Mouse (Mus musculus) heart, embryonic 14.5 days (tissue): ENCODE measurements around the gene Cyp19a1. TPM values are rescaled to one million over a fixed set of nuclear protein-coding genes. Genes with fewer than 3 reads are reported as not detected.
A peak's percentile ranks its signal among the peaks of the same experiment; 100 is the strongest.

Experiments
- ATAC-seq: fragments of 200-750 bp; cut with Nextera tagmentation; 2 replicates; pipeline ENCODE4 v1.8.0; 2017; ENCODE audit warnings: low read depth, moderate TSS enrichment; ENCODE audit not compliant: insufficient number of reproducible peaks, insufficient read depth, low FRiP score
- H3K27ac ChIP-seq, 2 experiments: fragments of 200-500 bp in 1 of 2; fragments of 300-500 bp in 1 of 2; sonication (generic) in 1 of 2; replicated peaks in 1 of 2; 2 replicates each; pipeline ENCODE4 v1.5.1; 2012 to 2014; ENCODE audit warnings: low read depth in 2 of 2, low read length in 2 of 2, control low read depth in 1 of 2, mild to moderate bottlenecking in 1 of 2, mixed read lengths in 1 of 2; ENCODE audit not compliant: control insufficient read depth in 1 of 2, insufficient read depth in 1 of 2
- H3K27me3 ChIP-seq: fragments of 300-500 bp; sonication (generic); 2 replicates; pipeline ENCODE4 v1.6.1; 2014; ENCODE audit warnings: mild to moderate bottlenecking, low read length, control low read depth; ENCODE audit not compliant: control insufficient read depth, insufficient read depth
- H3K36me3 ChIP-seq: fragments of 300-500 bp; sonication (generic); 2 replicates; pipeline ENCODE4 v1.6.1; 2014; ENCODE audit warnings: mild to moderate bottlenecking, control low read depth, low read length, mixed read lengths; ENCODE audit not compliant: control insufficient read depth, insufficient read depth
- H3K4me1 ChIP-seq, 2 experiments: fragments of 200-500 bp in 1 of 2; fragments of 300-500 bp in 1 of 2; sonication (generic) in 1 of 2; 2 replicates each; pipeline ENCODE4 v1.6.1; 2012 to 2014; ENCODE audit warnings: low read length in 2 of 2, control low read depth in 1 of 2, mixed read lengths in 1 of 2; ENCODE audit not compliant: control insufficient read depth in 2 of 2, insufficient read depth in 2 of 2
- H3K4me2 ChIP-seq: fragments of 300-500 bp; sonication (generic); 2 replicates; pipeline ENCODE4 v1.6.1; 2014; ENCODE audit warnings: mild to moderate bottlenecking, low read length
- H3K4me3 ChIP-seq, 2 experiments: fragments of 200-500 bp in 1 of 2; fragments of 300-500 bp in 1 of 2; sonication (generic) in 1 of 2; 2 replicates each; pipeline ENCODE4 v1.5.1; 2012 to 2014; ENCODE audit warnings: low read length in 2 of 2, mild to moderate bottlenecking in 2 of 2, control low read depth in 1 of 2, low read depth in 1 of 2, moderate library complexity in 1 of 2; ENCODE audit not compliant: control insufficient read depth in 1 of 2, insufficient read depth in 1 of 2
- H3K9ac ChIP-seq: fragments of 300-500 bp; sonication (generic); 2 replicates; pipeline ENCODE4 v1.6.1; 2014; ENCODE audit warnings: mild to moderate bottlenecking, low read length
- H3K9me3 ChIP-seq: fragments of 300-500 bp; sonication (generic); 2 replicates; pipeline ENCODE4 v1.6.1; 2016; ENCODE audit warnings: low read length, control low read depth; ENCODE audit not compliant: control insufficient read depth
- WGBS: fragments of 180-500 bp; shearing (Covaris S2); extraction: QIAGEN DNeasy Blood & Tissue Kit; methylation state at CpG from one replicate; pipeline ENCODE4 v1.1.7; 2014; 5-methylcytosine and 5-hydroxymethylcytosine counted together
- polyA plus RNA-seq: library from polyadenylated mRNA; unstranded; fragments of >200 nt; fragmentation: Nextera tagmentation; extraction: Ambion mirVana; gene quantifications from 2 replicates; pipeline ENCODE4 v1.2.1, GENCODE M21; 2014

Cyp19a1 gene
- polyA plus RNA-seq, 1 experiment from 2014 or later: not detected

DNA sequence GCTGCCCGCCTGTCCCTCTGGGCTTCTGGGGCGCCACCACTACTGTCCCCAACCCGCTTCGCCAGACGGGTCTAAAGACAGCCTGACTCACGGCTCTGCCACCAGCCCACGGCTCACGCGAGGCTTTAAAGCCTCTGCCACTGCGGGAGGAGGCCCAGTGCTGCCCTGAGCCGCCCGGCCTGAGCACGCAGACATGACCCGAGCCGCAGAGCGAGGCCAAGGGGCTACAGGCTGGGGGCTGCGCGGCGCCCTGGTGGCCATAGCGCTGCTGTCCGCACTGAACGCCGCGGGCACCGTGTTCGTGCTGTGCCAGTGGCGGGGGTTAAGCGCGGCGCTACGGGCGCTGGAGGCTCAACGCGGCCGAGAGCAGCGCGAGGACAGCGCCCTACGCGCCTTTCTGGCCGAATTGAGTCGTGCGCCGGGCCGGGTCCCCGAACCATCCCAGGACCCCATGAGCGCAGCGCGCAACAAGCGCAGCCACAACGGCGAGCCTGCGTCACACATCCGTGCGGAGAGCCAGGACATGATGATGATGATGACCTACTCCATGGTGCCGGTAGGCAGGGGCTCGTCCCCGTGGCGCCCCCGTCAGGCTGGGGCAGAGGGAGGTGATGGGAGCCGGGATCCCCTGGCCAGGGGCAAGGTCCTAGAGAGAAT lies 18.5 kb upstream of the Cyp19a1 start, which contains the start of gene Gldn:
Gldn (plus strand) TSS at position 156 of the 657 bp plus-strand sequence.
- H3K27me3 ChIP-seq: peaks cover 32% of the 10 kb centered on the region
- no peak within 1 kb of the TSS for H3K9ac ChIP-seq
- H3K4me3 ChIP-seq: peak within 1 kb of the TSS; percentile 14 to 24; a peak in 3 of 4 replicates
- WGBS: 3% methylated on average over 61 of the region's 61 CpGs
- no peaks in the 10 kb centered on the region for H3K4me1 ChIP-seq
- no peaks in the 10 kb centered on the region for H3K9me3 ChIP-seq
- peak within 1 kb of the TSS; percentile 57 for H3K4me2 ChIP-seq
- no peak for ATAC-seq
- no peaks in the 10 kb centered on the region for H3K36me3 ChIP-seq
- H3K27ac ChIP-seq: no peak within 1 kb of the TSS

DNA sequence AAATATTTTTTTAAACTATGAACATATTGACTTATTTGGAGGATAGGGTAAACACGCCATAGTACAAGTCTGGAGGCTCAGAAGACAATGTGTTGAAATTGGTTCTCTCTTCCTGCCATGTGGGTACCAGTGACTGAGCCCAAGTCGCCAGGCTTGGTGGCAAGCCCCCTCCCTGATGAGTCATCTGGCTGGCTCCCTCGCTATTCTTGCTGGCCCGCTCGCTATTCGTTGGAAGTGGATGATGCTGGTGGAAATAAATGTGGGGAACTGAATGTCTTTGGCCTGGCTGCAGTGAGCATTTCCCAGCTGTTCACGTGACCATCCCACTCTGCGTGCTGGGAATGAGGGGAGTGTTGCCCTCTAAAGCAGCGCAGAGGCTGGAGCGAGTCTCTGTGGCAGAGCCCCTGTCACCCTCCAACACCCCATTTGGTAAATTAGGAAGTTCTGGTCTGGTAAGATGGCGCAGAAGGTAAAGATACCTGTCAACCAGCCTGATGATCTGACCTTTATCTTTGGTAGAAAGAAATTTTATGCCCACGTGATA lies 11.2 kb upstream of the Cyp19a1 start:
- Histone ChIP-seq H3K27ac (no peak overlapping the region), H3K4me3 (no peak overlapping the region), H3K4me1 (no peaks in the 10 kb centered on the region), H3K4me2 (no peak overlapping the region), H3K36me3 (no peaks in the 10 kb centered on the region), H3K27me3 (0 out of 2 replicates have a peak, but pooled peaks cover 1% of the 10 kb centered on the region), H3K9ac (no peak overlapping the region), H3K9me3 (0 out of 2 replicates have a peak, but pooled peaks cover 3% of the 10 kb centered on the region)
- 76% methylated on average over 12 of the region's 12 CpGs for WGBS
- no peak for ATAC-seq

DNA sequence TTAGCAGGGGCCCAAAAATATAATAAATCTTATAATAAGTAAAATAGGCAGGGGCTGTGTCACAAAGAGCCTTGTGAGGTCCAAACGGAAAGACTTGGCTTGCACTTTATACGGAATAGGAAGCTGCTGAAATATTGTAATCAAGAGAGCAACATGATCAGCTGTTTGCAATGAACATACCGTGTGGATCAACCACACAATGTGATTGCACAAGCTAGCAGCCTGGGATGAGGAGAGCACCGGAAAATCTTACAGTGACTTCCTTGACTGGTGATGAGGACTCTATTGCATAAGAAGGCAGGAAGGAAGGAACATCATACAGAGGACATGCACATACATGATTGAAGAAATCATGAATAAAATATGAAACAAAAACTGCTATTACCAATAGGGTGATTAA lies 7.4 kb upstream of the Cyp19a1 start:
- Histone ChIP-seq H3K27ac (no peak overlapping the region), H3K4me2 (no peak overlapping the region), H3K36me3 (no peaks in the 10 kb centered on the region), H3K9me3 (0 out of 2 replicates have a peak, but pooled peaks cover 3% of the 10 kb centered on the region), H3K9ac (no peak overlapping the region), H3K4me3 (no peak overlapping the region), H3K4me1 (no peaks in the 10 kb centered on the region), H3K27me3 (no peaks in the 10 kb centered on the region)
- 80% methylated on average over 4 of the region's 4 CpGs for WGBS
- ATAC-seq: no peak

GRCm38 (mm10) chr9:54270889-54271288 lies 3.0 kb upstream of the Cyp19a1 start:
- no peak overlapping the region for H3K4me2 ChIP-seq
- no peak for ATAC-seq
- 39% methylated on average over 5 of the region's 5 CpGs for WGBS

DNA sequence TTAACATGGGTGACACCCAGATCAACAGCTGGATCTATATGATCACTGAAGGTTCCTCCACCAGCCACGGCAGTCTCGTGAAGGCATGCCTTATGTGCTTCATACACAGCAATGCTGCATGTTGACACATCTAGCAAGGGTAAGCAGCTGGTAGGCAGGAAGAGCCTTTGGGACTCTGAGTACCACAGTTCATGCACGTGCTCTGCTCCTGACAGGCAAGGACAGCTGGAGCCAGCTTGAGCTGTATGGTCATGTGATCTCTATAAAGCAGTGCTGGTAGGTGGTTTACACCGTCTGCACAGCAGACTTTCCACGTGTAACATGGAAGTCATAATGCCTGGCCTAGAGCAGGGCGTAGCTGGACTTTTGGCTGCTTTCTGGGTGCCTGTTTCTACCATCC lies 2.1 kb upstream of the Cyp19a1 start:
- H3K36me3 ChIP-seq: no peaks in the 10 kb centered on the region
- no peak overlapping the region for H3K4me3 ChIP-seq
- H3K9ac ChIP-seq: no peak overlapping the region
- H3K4me2 ChIP-seq: no peak overlapping the region
- H3K27ac ChIP-seq: no peak overlapping the region
- 78% methylated on average over 6 of the region's 6 CpGs for whole genome bisulfite sequencing
- ATAC-seq: no peak
- no peaks in the 10 kb centered on the region for H3K27me3 ChIP-seq
- H3K9me3 ChIP-seq: no peaks in the 10 kb centered on the region
- H3K4me1 ChIP-seq: no peaks in the 10 kb centered on the region

More at GRCm38 (mm10) chr9:54270889-54271288, 3.0 kb upstream of the Cyp19a1 start:
- Histone ChIP-seq H3K9ac (no peak overlapping the region), H3K27ac (no peak overlapping the region), H3K36me3 (no peaks in the 10 kb centered on the region), H3K4me1 (no peaks in the 10 kb centered on the region), H3K9me3 (0 out of 2 replicates have a peak, but pooled peaks cover 3% of the 10 kb centered on the region), H3K27me3 (no peaks in the 10 kb centered on the region), H3K4me3 (no peak overlapping the region)

DNA sequence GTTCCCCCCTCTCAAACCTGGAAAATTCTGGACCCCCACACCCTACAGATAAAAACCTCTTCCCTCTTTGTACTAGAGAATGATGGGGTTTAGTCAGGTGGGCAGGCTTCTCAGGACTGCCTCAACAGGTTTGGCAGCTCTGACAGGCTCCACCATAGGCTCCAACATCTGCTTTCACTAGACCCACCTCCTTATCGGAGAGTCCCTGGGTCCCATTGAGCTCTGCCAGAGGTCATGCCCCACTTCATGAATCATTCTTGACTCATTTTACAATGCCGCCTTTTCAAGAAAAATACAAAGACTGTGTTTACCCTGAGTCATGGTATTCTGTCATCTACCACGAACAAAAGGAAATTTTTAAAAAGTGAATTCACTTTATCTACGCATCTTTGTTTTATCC lies 3.2 kb downstream of the Cyp19a1 start:
- no peak overlapping the region for H3K9ac ChIP-seq
- no peaks in the 10 kb centered on the region for H3K27me3 ChIP-seq
- no peak overlapping the region for H3K4me3 ChIP-seq
- 86% methylated on average over 4 of the region's 4 CpGs for WGBS
- no peaks in the 10 kb centered on the region for H3K9me3 ChIP-seq
- no peak overlapping the region for H3K27ac ChIP-seq
- no peak overlapping the region for H3K4me2 ChIP-seq
- no peaks in the 10 kb centered on the region for H3K36me3 ChIP-seq
- no peaks in the 10 kb centered on the region for H3K4me1 ChIP-seq
- ATAC-seq: no peak

DNA sequence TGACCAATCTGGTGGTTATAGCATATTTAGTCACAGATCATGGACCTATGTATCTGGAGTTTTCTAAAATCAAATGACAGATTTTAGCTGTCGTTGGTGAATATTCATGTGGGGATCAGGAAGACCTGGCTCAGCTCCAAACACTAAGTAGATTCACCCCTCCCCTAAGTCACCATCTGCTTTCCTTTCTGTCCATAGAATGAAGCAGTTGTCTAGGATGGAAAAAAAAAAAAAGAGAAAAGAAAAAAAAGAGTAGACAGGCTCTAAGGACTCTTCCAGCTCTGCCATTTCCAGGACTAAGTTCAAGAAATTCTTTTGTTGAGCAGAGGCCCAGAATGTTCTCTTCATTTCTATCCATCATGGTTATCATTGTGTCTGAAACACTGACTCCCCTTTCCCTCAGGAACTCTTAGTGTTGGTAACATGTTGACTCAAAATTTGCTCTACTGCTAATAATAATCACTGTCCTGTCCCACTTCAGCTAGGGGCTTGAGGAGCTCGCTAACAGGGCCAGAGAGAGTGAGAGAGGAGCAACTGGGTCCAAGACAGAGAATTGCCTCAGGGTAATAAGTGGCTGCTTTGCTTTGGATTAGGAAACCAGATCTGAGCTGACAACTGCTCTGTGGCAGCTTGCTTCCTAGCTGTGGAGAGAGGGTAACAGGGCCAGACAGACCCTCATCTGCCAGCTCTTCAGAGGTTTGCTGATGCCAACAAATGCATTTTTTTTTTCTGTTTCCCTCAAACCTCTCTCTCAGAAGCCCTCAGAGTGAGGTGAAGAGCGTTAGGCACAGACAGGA lies 22.8 kb downstream of the Cyp19a1 start:
- ATAC-seq: no peak
- Histone ChIP-seq H3K36me3 (no peaks in the 10 kb centered on the region), H3K9me3 (no peaks in the 10 kb centered on the region), H3K4me2 (no peak overlapping the region), H3K27me3 (no peaks in the 10 kb centered on the region), H3K9ac (no peak overlapping the region), H3K27ac (no peak overlapping the region), H3K4me3 (no peak overlapping the region), H3K4me1 (no peaks in the 10 kb centered on the region)
- 56% methylated on average over 3 of the region's 3 CpGs for WGBS
